Comparison of ENCODE assay signal across 9 mouse cellular contexts in genomic region chr15:83164971-83165471, GRCm38 (mm10). TPM values are rescaled to one million over a fixed set of nuclear protein-coding genes. Genes with fewer than 3 reads are reported as not detected.
DNase-seq lines count a peak whose midpoint lies in the region; ATAC-seq and TF ChIP-seq lines count a peak whose summit lies in the region.
"Had no signal": no experiment of that assay in that cellular context is flagged by ENCODE, and none has a peak within 500 bp of the region (broad histone marks: within the 10 kb centered on the region; RNA-seq: fewer than 3 reads in every experiment).

No protein-coding gene starts in this region.

- H3K9me3 ChIP-seq in embryonic facial prominence, embryonic 14.5 days (ENCODE audit: control insufficient read depth, low read length) = no peaks in the 10 kb centered on the region
- no peaks in the 10 kb centered on the region for H3K9me3 ChIP-seq in liver, embryonic 14.5 days (ENCODE audit: control insufficient read depth, low read length)
- H3K9me3 ChIP-seq: neural tube, embryonic 12.5 days had no signal

- H3K9ac ChIP-seq in embryonic facial prominence, embryonic 14.5 days (ENCODE audit: low read depth, low read length) = no peak overlapping the region
- H3K9ac ChIP-seq in liver, embryonic 14.5 days (replicated peaks) = peak overlapping the region; percentile 63
- H3K9ac ChIP-seq: neural tube, embryonic 12.5 days had no signal

- peak; percentile 81 for TF ChIP-seq EP300 in liver, embryonic 14.5 days (IDR thresholded peaks at IDR 0.05; ENCODE audit: low read depth)

- DNase-seq in adrenal gland, adult 2 months = peak; percentile 59
- DNase-seq in adrenal gland, postnatal 4 days (ENCODE audit: low spot score in 2 of 2) = no peak
- DNase-seq in embryonic facial prominence, embryonic 14.5 days (ENCODE audit: low spot score) = peak; percentile 43
- DNase-seq in heart, postnatal 36 days = peak; percentile 64 to 65
- peak; percentile 68 to 73 (median 70) for DNase-seq in liver, embryonic 14.5 days (ENCODE audit: low read depth in 3 of 3, low spot score in 3 of 3)
- no peak for DNase-seq in left cerebral cortex, adult 8-10 months (ENCODE audit: low spot score in 2 of 2)
- no peak for DNase-seq in thymus, postnatal 10 days (ENCODE audit: low spot score in 2 of 2)
- DNase-seq in thymus, postnatal 14 days = no peak

- WGBS in embryonic facial prominence, embryonic 14.5 days = 47% methylated on average over 5 of the region's 5 CpGs
- WGBS in liver, embryonic 14.5 days (ENCODE audit: insufficient replicate concordance) = 3% methylated on average over 5 of the region's 5 CpGs

- H3K27me3 ChIP-seq in embryonic facial prominence, embryonic 14.5 days (replicated peaks; ENCODE audit: control insufficient read depth, insufficient read depth, low read length) = no peaks in the 10 kb centered on the region
- H3K27me3 ChIP-seq in liver, embryonic 14.5 days (ENCODE audit: control insufficient read depth, insufficient read depth, low read length) = no peaks in the 10 kb centered on the region
- H3K27me3 ChIP-seq: neural tube, embryonic 12.5 days had no signal

- no peak overlapping the region for H3K4me3 ChIP-seq in embryonic facial prominence, embryonic 14.5 days (ENCODE audit: low read depth, low read length)
- peak overlapping the region; percentile 31 to 43 for H3K4me3 ChIP-seq in liver, embryonic 14.5 days (ENCODE audit: insufficient read depth in 1 of 2, low read depth in 2 of 2, low read length in 2 of 2)
- H3K4me3 ChIP-seq: neural tube, embryonic 12.5 days had no signal

- intact Hi-C loops in heart, postnatal 36 days (cut with DNase I) = no loop called here

- H3K27ac ChIP-seq in embryonic facial prominence, embryonic 14.5 days (replicated peaks; ENCODE audit: low read depth, low read length) = no peak overlapping the region
- H3K27ac ChIP-seq in liver, embryonic 14.5 days = peak overlapping the region; percentile 92
- H3K27ac ChIP-seq: neural tube, embryonic 12.5 days had no signal

- H3K4me1 ChIP-seq in embryonic facial prominence, embryonic 14.5 days (ENCODE audit: control insufficient read depth, insufficient read depth, low read length) = peaks cover 5% of the 10 kb centered on the region; the same call in 1 of the 2 replicates
- H3K4me1 ChIP-seq in liver, embryonic 14.5 days (replicated peaks; ENCODE audit: control insufficient read depth in 2 of 2, insufficient read depth in 2 of 2, low read length in 1 of 2) = peaks cover 45 to 57% of the 10 kb centered on the region in 2 experiments

- no peak for TF ChIP-seq CTCF in liver, embryonic 14.5 days (IDR thresholded peaks at IDR 0.05; ENCODE audit: low read depth)

- no peak overlapping the region for H3K4me2 ChIP-seq in embryonic facial prominence, embryonic 14.5 days (ENCODE audit: low read depth, low read length)
- H3K4me2 ChIP-seq in liver, embryonic 14.5 days (ENCODE audit: low read depth) = peak overlapping the region; percentile 93
- H3K4me2 ChIP-seq: neural tube, embryonic 12.5 days had no signal

- peaks cover 28% of the 10 kb centered on the region for H3K36me3 ChIP-seq in embryonic facial prominence, embryonic 14.5 days (ENCODE audit: control insufficient read depth, insufficient read depth, low read length)
- peaks cover 63% of the 10 kb centered on the region for H3K36me3 ChIP-seq in liver, embryonic 14.5 days (replicated peaks; ENCODE audit: control insufficient read depth, insufficient read depth, low read depth)

- no peak for ATAC-seq in embryonic facial prominence, embryonic 14.5 days (ENCODE audit: low read depth)
- ATAC-seq in liver, embryonic 14.5 days (ENCODE audit: insufficient read depth) = peak; percentile 88

RNA-seq across cellular contexts. Expression of gene Cyb5r3, which starts 7.4 kb away (rescaled TPM):
- total RNA-seq in adrenal gland, adult 2 months (2021) = 100 to 1,000 TPM; 310 to 426 TPM
- polyA plus RNA-seq in adrenal gland, adult 2 months (2012; rRNA removed) = 461 and 645 TPM in 2 replicates
- total RNA-seq in adrenal gland, postnatal 4 days (2021) = 100 to 1,000 TPM; 201 to 210 TPM
- polyA plus RNA-seq in embryonic facial prominence, embryonic 14.5 days (2014; fragmentation: Nextera tagmentation; extraction: Ambion mirVana) = 125 and 126 TPM in 2 replicates
- 10 to 100 TPM; 88.0 to 94.8 TPM for total RNA-seq in heart, postnatal 36 days (2021)
- polyA plus RNA-seq in liver, embryonic 14.5 days (2012; rRNA removed) = 88.8 and 94.0 TPM in 2 replicates
- polyA plus RNA-seq in liver, embryonic 14.5 days (2014; fragmentation: Nextera tagmentation; extraction: Ambion mirVana) = 103 and 109 TPM in 2 replicates
- total RNA-seq in left cerebral cortex, adult 8-10 months (2022) = 10 to 100 TPM; 74.6 to 85.7 (median 80.2) TPM

RNA-seq across cellular contexts. Expression of gene Poldip3, which starts 15.8 kb away (rescaled TPM):
- 10 to 100 TPM; 89.7 to 96.8 TPM for total RNA-seq in adrenal gland, adult 2 months (2021)
- 43.0 and 55.4 TPM in 2 replicates for polyA plus RNA-seq in adrenal gland, adult 2 months (2012; rRNA removed)
- 100 to 1,000 TPM; 148 to 152 TPM for total RNA-seq in adrenal gland, postnatal 4 days (2021)
- 126 and 151 TPM in 2 replicates for polyA plus RNA-seq in embryonic facial prominence, embryonic 14.5 days (2014; fragmentation: Nextera tagmentation; extraction: Ambion mirVana)
- 10 to 100 TPM; 26.6 to 29.1 TPM for total RNA-seq in heart, postnatal 36 days (2021)
- polyA plus RNA-seq in liver, embryonic 14.5 days (2012; rRNA removed) = 22.8 and 25.1 TPM in 2 replicates
- 49.4 and 58.5 TPM in 2 replicates for polyA plus RNA-seq in liver, embryonic 14.5 days (2014; fragmentation: Nextera tagmentation; extraction: Ambion mirVana)
- total RNA-seq in left cerebral cortex, adult 8-10 months (2022) = 10 to 100 TPM; 93.8 to 98.2 (median 96.0) TPM

RNA-seq across cellular contexts. Expression of gene Rrp7a, which starts 42.4 kb away (rescaled TPM):
- 100 to 1,000 TPM; 123 to 167 TPM for total RNA-seq in adrenal gland, adult 2 months (2021)
- polyA plus RNA-seq in adrenal gland, adult 2 months (2012; rRNA removed) = 128 and 179 TPM in 2 replicates
- 100 to 1,000 TPM; 105 to 108 TPM for total RNA-seq in adrenal gland, postnatal 4 days (2021)
- polyA plus RNA-seq in embryonic facial prominence, embryonic 14.5 days (2014; fragmentation: Nextera tagmentation; extraction: Ambion mirVana) = 61.6 and 63.0 TPM in 2 replicates
- total RNA-seq in heart, postnatal 36 days (2021) = 10 to 100 TPM; 42.3 to 42.8 TPM
- polyA plus RNA-seq in liver, embryonic 14.5 days (2012; rRNA removed) = 16.0 and 23.9 TPM in 2 replicates
- polyA plus RNA-seq in liver, embryonic 14.5 days (2014; fragmentation: Nextera tagmentation; extraction: Ambion mirVana) = 21.2 and 22.3 TPM in 2 replicates
- 100 to 1,000 TPM; 128 to 155 (median 146) TPM for total RNA-seq in left cerebral cortex, adult 8-10 months (2022)

Comparison
In these comparisons a context has a peak if more than half of its experiments do, and no peak if none do; other contexts are left out.
1. DNase-seq: peak in adrenal gland, adult 2 months (single experiment), embryonic facial prominence, embryonic 14.5 days (single experiment), heart, postnatal 36 days (2 of 2) and liver, embryonic 14.5 days (3 of 3); none in adrenal gland, postnatal 4 days (0 of 2), left cerebral cortex, adult 8-10 months (0 of 2), thymus, postnatal 10 days (0 of 2) and thymus, postnatal 14 days (single experiment).